Mouse (Mus musculus): ENCODE results near the gene Ralgds. TPM values are rescaled to one million over a fixed set of nuclear protein-coding genes. Genes with fewer than 3 reads are reported as not detected.

The Ralgds gene
- polyA plus RNA-seq, 1 experiment = 5.2 TPM

- Histone ChIP-seq H3K4me3 (replicated peaks; ENCODE audit: control insufficient read depth, low read depth, low read length) (no peak overlapping the region), H3K27ac (ENCODE audit: control insufficient read depth, insufficient read depth, low read depth, low read length, poor library complexity) (no peak overlapping the region), H3K4me1 (ENCODE audit: control insufficient read depth, insufficient read depth, low read length) (no peaks in the 10 kb centered on the region)
- 68% methylated on average over 3 of the region's 3 CpGs for WGBS
- TF ChIP-seq POLR2A (IDR thresholded peaks at IDR 0.05; ENCODE audit: borderline replicate concordance, control insufficient read depth, low read depth, low read length) = no peak
- no peak for TF ChIP-seq CTCF (IDR thresholded peaks at IDR 0.05; ENCODE audit: control insufficient read depth, insufficient read depth, low read length)
These were observed 57.0 kb downstream of the Ralgds start for GRCm38 (mm10) chr2:28569903-28570302.

DNA sequence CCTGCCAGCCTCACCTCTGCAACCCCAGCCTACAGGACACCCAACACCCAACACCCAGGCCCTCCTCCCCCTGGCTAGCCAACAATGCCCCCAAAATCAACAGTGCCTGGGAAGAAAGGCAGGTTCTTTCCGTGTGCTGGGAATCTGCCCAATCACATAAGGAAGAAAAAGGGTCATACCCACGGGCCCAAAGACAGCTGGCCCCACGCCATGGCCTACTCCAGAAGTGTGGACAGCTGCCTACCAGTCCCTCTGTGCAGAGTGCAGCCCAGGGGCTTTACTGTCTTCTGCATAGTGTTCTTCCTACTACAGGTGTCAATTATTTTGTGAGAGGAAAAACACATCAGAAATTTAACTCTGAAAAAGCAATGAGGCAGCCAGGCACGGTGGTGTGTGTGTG is 62.4 kb downstream of the Ralgds start:
- TF ChIP-seq CTCF (IDR thresholded peaks at IDR 0.05; ENCODE audit: control insufficient read depth, insufficient read depth, low read length) (no peak), POLR2A (IDR thresholded peaks at IDR 0.05; ENCODE audit: borderline replicate concordance, control insufficient read depth, low read depth, low read length) (no peak)
- H3K4me3 ChIP-seq (replicated peaks; ENCODE audit: control insufficient read depth, low read depth, low read length) = no peak overlapping the region
- 77% methylated on average over 4 of the region's 4 CpGs for WGBS
- H3K27ac ChIP-seq (ENCODE audit: control insufficient read depth, insufficient read depth, low read depth, low read length, poor library complexity) = no peak overlapping the region
- no peaks in the 10 kb centered on the region for H3K4me1 ChIP-seq (ENCODE audit: control insufficient read depth, insufficient read depth, low read length)

DNA sequence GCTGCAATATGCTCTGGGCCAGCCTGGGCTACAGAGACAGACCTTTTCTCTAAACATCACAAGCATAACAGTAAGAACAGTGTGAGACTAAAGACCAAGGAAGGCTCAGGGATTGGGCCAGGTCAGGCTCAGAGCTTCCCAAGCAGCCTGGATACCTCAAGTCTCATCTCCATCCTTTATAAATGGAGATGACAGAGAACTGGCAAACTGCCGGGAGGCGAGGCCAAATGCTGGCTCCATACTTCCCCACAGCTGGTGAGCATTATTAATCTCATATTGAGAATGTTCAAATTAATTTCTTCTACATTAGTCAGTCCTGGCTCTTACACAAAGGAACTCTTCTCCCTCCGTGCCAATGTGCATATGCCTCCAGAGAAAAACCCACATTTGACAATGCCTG is 63.9 kb downstream of the Ralgds start:
- WGBS = 87% methylated on average over 3 of the region's 3 CpGs
- TF ChIP-seq CTCF (IDR thresholded peaks at IDR 0.05; ENCODE audit: control insufficient read depth, insufficient read depth, low read length) = no peak
- no peak for TF ChIP-seq POLR2A (IDR thresholded peaks at IDR 0.05; ENCODE audit: borderline replicate concordance, control insufficient read depth, low read depth, low read length)
- Histone ChIP-seq H3K27ac (ENCODE audit: control insufficient read depth, insufficient read depth, low read depth, low read length, poor library complexity) (no peak overlapping the region), H3K4me3 (replicated peaks; ENCODE audit: control insufficient read depth, low read depth, low read length) (no peak overlapping the region), H3K4me1 (ENCODE audit: control insufficient read depth, insufficient read depth, low read length) (no peaks in the 10 kb centered on the region)

- no peak overlapping the region for H3K4me3 ChIP-seq (replicated peaks; ENCODE audit: control insufficient read depth, low read depth, low read length)
- no peaks in the 10 kb centered on the region for H3K4me1 ChIP-seq (ENCODE audit: control insufficient read depth, insufficient read depth, low read length)
- TF ChIP-seq POLR2A (IDR thresholded peaks at IDR 0.05; ENCODE audit: borderline replicate concordance, control insufficient read depth, low read depth, low read length) (no peak), CTCF (IDR thresholded peaks at IDR 0.05; ENCODE audit: control insufficient read depth, insufficient read depth, low read length) (peak; percentile 62)
- 79% methylated on average over 5 of the region's 5 CpGs for WGBS
- H3K27ac ChIP-seq (ENCODE audit: control insufficient read depth, insufficient read depth, low read depth, low read length, poor library complexity) = no peak overlapping the region
These were observed 65.1 kb downstream of the Ralgds start for GRCm38 (mm10) chr2:28578003-28578402.

DNA sequence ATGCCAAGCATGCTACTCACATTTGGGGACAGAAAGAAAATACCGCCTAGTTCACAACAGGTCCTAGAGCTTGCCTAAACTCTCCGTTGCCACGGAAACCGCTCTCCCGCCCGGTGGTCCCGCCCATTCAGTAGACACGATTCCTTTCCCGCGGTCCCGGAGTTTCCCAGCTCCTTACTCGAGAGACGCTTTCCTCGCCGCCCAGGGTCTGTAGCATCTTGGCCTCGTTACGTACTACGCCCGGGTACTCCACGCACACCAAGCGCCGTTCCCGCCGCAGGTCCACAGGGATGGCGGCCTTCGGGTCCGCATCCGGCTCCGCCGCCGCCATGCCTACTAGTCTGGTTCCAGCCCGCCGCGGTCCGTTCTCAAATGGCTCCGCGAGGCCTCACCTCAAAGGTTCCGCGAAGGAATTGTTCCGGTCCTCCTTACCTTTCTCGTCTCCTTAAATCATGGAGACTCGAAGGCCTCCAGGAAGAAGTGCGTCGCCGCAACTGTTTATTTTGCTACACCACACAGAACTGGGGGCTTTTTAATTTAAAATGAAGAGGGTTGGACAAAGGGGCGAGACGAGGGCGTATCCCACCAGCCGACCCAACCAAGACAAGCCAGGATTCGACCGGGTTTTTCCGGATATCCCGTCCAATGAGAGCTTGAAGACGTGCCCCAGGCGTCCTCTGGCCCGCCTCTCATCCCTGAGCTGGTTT is 69.9 kb downstream of the Ralgds start:
- H3K4me1 ChIP-seq (ENCODE audit: control insufficient read depth, insufficient read depth, low read length) = no peaks in the 10 kb centered on the region
- TF ChIP-seq POLR2A (IDR thresholded peaks at IDR 0.05; ENCODE audit: borderline replicate concordance, control insufficient read depth, low read depth, low read length) = peak; percentile 86; the same call in 1 of the 2 replicates
- no peak; the same call in 1 of the 2 replicates for TF ChIP-seq CTCF (IDR thresholded peaks at IDR 0.05; ENCODE audit: control insufficient read depth, insufficient read depth, low read length)
- WGBS = under 1% methylated on average over 56 of the region's 56 CpGs
- H3K27ac ChIP-seq (ENCODE audit: control insufficient read depth, insufficient read depth, low read depth, low read length, poor library complexity) = peak overlapping the region; percentile 69
- H3K4me3 ChIP-seq (replicated peaks; ENCODE audit: control insufficient read depth, low read depth, low read length) = peak overlapping the region; percentile 91

GRCm38 (mm10) chr2:28583651-28584050 is 70.7 kb downstream of the Ralgds start, which contains the start of gene Gtf3c5:
Gtf3c5 (minus strand) TSS chr2:28583751.
- WGBS = 81% methylated on average over 9 of the region's 9 CpGs
- TF ChIP-seq POLR2A (IDR thresholded peaks at IDR 0.05; ENCODE audit: borderline replicate concordance, control insufficient read depth, low read depth, low read length) (no peak), CTCF (IDR thresholded peaks at IDR 0.05; ENCODE audit: control insufficient read depth, insufficient read depth, low read length) (no peak)
- Histone ChIP-seq H3K4me3 (replicated peaks; ENCODE audit: control insufficient read depth, low read depth, low read length) (peak within 1 kb of the TSS; percentile 91), H3K4me1 (ENCODE audit: control insufficient read depth, insufficient read depth, low read length) (no peaks in the 10 kb centered on the region), H3K27ac (ENCODE audit: control insufficient read depth, insufficient read depth, low read depth, low read length, poor library complexity) (peak within 1 kb of the TSS; percentile 69)

GRCm38 (mm10) chr2:28585043-28585571 is 72.2 kb downstream of the Ralgds start:
- H3K4me3 ChIP-seq (replicated peaks; ENCODE audit: control insufficient read depth, low read depth, low read length) = no peak overlapping the region
- H3K4me1 ChIP-seq (ENCODE audit: control insufficient read depth, insufficient read depth, low read length) = no peaks in the 10 kb centered on the region
- WGBS = 14% methylated on average over 6 of the region's 6 CpGs
- H3K27ac ChIP-seq (ENCODE audit: control insufficient read depth, insufficient read depth, low read depth, low read length, poor library complexity) = no peak overlapping the region
- TF ChIP-seq CTCF (IDR thresholded peaks at IDR 0.05; ENCODE audit: control insufficient read depth, insufficient read depth, low read length) = peak; percentile 100
- TF ChIP-seq POLR2A (IDR thresholded peaks at IDR 0.05; ENCODE audit: borderline replicate concordance, control insufficient read depth, low read depth, low read length) = no peak

DNA sequence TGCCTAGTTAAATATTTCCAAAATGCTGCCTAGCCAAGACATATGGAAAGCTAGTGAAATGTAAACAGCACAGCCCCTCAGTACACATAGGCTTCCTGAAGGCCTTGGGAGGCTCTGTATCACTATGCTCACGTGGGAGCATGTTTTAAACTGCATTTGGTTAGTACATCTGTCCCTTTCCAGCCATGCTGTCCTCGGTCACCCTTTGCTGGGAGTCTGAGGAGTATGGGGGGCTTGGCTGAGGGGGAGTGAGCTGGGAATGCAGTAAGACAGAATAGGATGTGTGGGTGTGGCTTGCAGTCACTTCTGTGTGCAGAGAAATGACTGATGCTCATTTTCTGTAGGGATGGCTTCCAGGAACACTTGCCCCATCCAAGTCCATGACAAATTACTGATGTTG is 72.8 kb downstream of the Ralgds start:
- H3K4me1 ChIP-seq (ENCODE audit: control insufficient read depth, insufficient read depth, low read length) = no peaks in the 10 kb centered on the region

More for the DNA sequence above, 72.8 kb downstream of the Ralgds start:
- no peak overlapping the region for H3K27ac ChIP-seq (ENCODE audit: control insufficient read depth, insufficient read depth, low read depth, low read length, poor library complexity)
- H3K4me3 ChIP-seq (replicated peaks; ENCODE audit: control insufficient read depth, low read depth, low read length) = no peak overlapping the region
- 35% methylated on average over 2 of the region's 2 CpGs for WGBS
- TF ChIP-seq CTCF (IDR thresholded peaks at IDR 0.05; ENCODE audit: control insufficient read depth, insufficient read depth, low read length) = no peak
- no peak for TF ChIP-seq POLR2A (IDR thresholded peaks at IDR 0.05; ENCODE audit: borderline replicate concordance, control insufficient read depth, low read depth, low read length)

Measured in bone marrow, adult 2 months (tissue).